Mouse (Mus musculus): Measurements from ENCODE around the gene Ms4a5.
"Not testable (repeated sequence)": the region's sequence is repeated elsewhere in the genome, so short reads cannot be mapped to it uniquely, and the experiment has no call there.

Ms4a5 gene

GRCm38 (mm10) chr19:11283773-11284172 lies at the start of gene Ms4a5:
Ms4a5 (minus strand) TSS chr19:11283873.
- no peak for DNase-seq (ENCODE audit: low read depth, low spot score)

- no peak for DNase-seq (ENCODE audit: low read depth, low spot score)
Observed at GRCm38 (mm10) chr19:11321123-11321522, 37.5 kb upstream of the Ms4a5 start.

DNA sequence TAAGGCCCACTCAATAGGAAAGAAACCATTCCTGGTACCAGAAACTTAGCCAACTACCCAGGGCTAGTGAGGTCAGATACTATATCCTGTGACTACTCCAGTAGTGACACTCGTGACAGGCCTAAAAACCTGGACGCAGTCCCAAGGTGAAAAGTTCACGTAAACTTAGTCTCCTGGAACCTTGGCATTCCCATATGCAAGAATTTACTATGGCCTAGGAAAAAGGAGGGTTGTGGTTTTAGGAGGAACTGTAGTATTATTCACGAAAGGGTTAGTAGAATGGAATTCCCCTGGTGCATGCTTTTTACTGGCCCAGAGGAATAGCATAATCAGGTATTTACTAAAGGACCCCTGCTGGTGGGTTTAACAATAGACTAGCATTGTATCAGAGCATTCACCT lies 33.1 kb upstream of the Ms4a5 start:
- DNase-seq (ENCODE audit: low read depth, low spot score), result no peak

DNA sequence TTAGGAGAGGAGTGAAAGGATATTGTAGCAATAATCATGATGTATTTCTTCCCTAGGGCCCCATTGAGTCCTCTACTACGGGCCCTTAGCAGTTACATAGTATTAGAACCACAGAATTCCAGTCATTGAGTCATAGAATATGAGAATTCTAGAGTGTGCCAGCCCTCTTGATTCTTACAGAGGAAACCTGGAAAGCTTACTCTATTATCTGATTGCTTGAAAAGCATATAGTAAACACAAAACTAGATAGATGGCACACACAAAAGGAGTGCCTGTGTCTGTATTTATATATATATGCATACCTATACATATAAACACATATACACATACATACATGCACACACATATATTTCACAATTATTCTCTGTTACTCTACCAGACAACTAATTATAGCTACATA lies 30.7 kb upstream of the Ms4a5 start, which contains the start of gene Ms4a14:
TSS of gene Ms4a14 (minus strand) at position 101 of the 400 bp plus-strand sequence.
- DNase-seq (ENCODE audit: low read depth, low spot score), result no peak

GRCm38 (mm10) chr19:11308888-11309287 lies 25.2 kb upstream of the Ms4a5 start:
- no peak for DNase-seq (ENCODE audit: low read depth, low spot score)

- DNase-seq (ENCODE audit: low read depth, low spot score), result not testable (repeated sequence)
Observed at GRCm38 (mm10) chr19:11299529-11299928, 15.9 kb upstream of the Ms4a5 start.

GRCm38 (mm10) chr19:11298939-11299338 lies 15.3 kb upstream of the Ms4a5 start:
- DNase-seq (ENCODE audit: low read depth, low spot score), result no peak

DNA sequence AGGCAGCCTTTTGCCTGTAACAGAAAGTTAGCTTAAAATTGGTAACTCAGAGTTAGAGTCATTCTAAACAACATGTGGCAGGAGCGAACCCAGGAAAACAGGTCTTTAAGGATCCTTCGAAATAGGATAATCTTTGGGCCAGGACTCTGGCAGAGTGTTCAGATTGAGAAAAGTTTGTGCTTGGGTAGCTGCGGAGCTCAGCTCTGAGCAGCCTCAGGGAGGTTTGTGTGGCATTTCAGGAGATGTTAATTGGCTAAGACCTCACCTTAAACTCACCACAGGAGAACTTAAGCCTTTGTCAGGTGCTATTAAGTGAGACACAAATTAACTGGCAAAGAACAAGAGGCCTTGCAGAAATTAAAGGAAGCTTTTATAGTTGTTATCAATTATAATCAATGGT lies 9.9 kb upstream of the Ms4a5 start:
- not testable (repeated sequence) for DNase-seq (ENCODE audit: low read depth, low spot score)

- no peak for DNase-seq (ENCODE audit: low read depth, low spot score)
Observed at GRCm38 (mm10) chr19:11292990-11293389, 9.3 kb upstream of the Ms4a5 start.

GRCm38 (mm10) chr19:11280223-11280622 lies 3.5 kb downstream of the Ms4a5 start:
- DNase-seq (ENCODE audit: low read depth, low spot score), result no peak

GRCm38 (mm10) chr19:11276431-11276830 lies 7.2 kb downstream of the Ms4a5 start:
- no peak for DNase-seq (ENCODE audit: low read depth, low spot score)

DNA sequence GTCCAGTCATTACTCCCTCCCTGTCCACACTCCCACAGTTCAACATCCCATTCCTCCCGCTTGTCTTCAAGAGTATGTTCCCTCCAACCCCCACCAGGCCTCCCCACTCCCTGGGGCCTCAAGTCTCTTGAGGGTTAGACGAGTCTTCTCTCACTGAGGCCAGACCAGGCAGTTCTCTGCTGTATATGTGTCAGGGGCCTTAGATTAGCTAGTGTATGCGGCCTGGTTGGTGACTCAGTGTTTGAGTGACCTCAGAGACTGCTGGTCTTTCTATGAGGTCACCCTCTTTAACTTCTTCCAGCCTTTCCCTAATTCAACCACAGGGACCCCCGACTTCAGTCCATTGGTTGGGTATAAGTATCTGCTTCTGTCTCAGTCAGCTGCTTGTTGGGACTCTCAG lies 16.7 kb downstream of the Ms4a5 start:
- no peak for DNase-seq (ENCODE audit: low read depth, low spot score)

- DNase-seq (ENCODE audit: low read depth, low spot score), result no peak
Observed at GRCm38 (mm10) chr19:11266052-11266845, 17.4 kb downstream of the Ms4a5 start, which contains the start of gene Ms4a1. Ms4a1 (minus strand) TSS chr19:11266241.

- DNase-seq (ENCODE audit: low read depth, low spot score), result no peak
Observed at GRCm38 (mm10) chr19:11264602-11265185, 19.0 kb downstream of the Ms4a5 start.

DNA sequence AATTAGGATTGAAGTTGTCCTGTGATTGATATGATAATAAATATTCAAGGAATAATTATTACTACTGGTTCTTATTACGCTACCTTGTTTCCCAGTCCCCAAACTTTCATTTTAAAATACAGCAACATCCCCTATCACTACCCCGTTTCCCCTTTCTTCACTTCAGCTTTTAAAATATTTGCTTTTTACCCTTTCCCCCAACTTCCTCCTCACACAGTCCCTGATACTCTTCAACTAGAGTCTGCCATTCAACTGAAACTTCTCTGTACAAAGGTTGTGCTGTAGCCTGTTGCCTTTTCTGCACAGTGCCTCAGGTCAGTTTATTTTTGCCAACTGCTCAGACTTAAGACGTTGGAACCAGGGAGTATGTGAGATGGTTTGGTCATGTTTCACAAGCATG lies 20.1 kb downstream of the Ms4a5 start:
- DNase-seq (ENCODE audit: low read depth, low spot score), result no peak

DNA sequence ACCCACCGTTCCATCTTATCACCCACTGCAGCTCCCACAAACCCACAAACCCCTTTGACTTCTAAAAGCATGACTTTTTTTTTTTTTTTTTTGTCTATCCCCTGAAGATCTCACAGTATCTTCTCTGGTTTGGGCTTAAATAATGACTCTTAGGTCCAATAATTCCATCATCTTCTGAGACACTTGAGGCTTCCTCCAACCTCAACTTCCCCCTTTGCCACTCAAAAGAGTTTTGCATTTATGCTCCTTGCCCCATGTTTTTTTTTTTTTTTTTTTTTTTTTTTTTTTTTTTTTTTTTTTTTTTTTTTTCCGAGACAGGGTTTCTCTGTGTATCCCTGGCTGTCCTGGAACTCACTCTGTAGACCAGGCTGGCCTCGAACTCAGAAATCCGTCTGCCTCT lies 20.7 kb downstream of the Ms4a5 start:
- not testable (repeated sequence) for DNase-seq (ENCODE audit: low read depth, low spot score)

GRCm38 (mm10) chr19:11261522-11261921 lies 22.2 kb downstream of the Ms4a5 start:
- DNase-seq (ENCODE audit: low read depth, low spot score), result no peak

GRCm38 (mm10) chr19:11244230-11244629 lies 39.4 kb downstream of the Ms4a5 start:
- no peak for DNase-seq (ENCODE audit: low read depth, low spot score)

GRCm38 (mm10) chr19:11242560-11242959 lies 41.1 kb downstream of the Ms4a5 start:
- DNase-seq (ENCODE audit: low read depth, low spot score), result no peak

GRCm38 (mm10) chr19:11235820-11236219 lies 47.9 kb downstream of the Ms4a5 start:
- DNase-seq (ENCODE audit: low read depth, low spot score), result no peak

GRCm38 (mm10) chr19:11234921-11235735 lies 48.5 kb downstream of the Ms4a5 start:
- no peak for DNase-seq (ENCODE audit: low read depth, low spot score)

DNA sequence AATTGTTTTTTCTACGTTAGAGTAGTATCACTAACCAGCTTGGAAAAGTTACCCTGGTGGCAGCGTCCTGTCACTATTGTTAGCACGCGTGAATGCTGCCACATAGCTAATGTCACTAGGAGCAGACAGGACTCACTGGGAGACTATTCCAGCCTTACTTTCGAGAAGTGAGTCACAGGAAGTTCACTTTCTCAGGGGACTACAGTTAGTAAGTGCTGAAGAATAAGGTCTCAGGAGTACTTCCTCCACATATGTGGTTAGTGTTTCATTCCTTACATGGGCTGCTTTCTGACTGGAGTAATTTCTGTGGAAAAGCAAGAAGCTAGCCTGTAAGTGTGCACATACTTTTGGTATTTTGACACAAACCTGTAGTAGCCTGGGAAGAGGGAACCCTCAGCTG lies 49.4 kb downstream of the Ms4a5 start:
- DNase-seq (ENCODE audit: low read depth, low spot score), result no peak

Measured in c-Kit-negative CD71-positive TER-119-positive erythroid progenitor cells, embryonic 14.5 days (primary cell).